Mouse (Mus musculus) small intestine, adult 2 months (tissue): ENCODE data around the gene Lrrc8c.

ENCODE experiments used
- CTCF ChIP-seq: fragments of 200-500 bp; IDR thresholded peaks from 2 replicates; pipeline ENCODE4 v1.5.1; 2012; ENCODE audit warnings: low read depth, mild to moderate bottlenecking, control low read depth, inconsistent platforms, low read length, moderate library complexity, mixed read lengths; ENCODE audit not compliant: insufficient replicate concordance, insufficient read length; ENCODE audit errors: extremely low read depth
- POLR2A ChIP-seq: fragments of 200-500 bp; IDR thresholded peaks from 2 replicates; pipeline ENCODE4 v1.6.1; 2012; ENCODE audit warnings: low read depth, mild to moderate bottlenecking, control low read depth, inconsistent platforms, low read length, moderate library complexity

DNA sequence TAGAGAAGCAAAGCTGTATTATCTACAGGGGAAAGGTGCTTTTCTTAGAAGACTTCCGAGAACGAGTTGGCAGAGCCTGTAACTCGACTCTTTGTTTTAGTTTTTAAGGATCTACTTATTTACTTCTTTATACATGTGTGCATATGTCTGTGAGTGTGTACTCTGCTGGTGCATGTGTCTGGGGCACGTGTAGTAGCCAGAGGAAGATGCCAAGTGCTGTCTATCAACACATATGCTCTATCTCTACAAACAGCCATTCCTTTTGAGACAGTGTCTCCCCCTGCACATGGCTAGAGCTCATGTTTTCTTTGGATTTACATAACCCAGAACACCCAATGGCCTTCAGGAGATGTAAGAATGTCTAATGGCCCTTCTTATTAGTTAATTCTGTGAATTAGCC, 6.9 kb upstream of the Lrrc8c start:
- no peak for TF ChIP-seq POLR2A
- no peak for TF ChIP-seq CTCF
